Mouse (Mus musculus): ENCODE data around the gene Dpf3.

GRCm38 (mm10) chr12:83231258-83231657, 256.3 kb downstream of the Dpf3 start:
- TF ChIP-seq CTCF (IDR thresholded peaks at IDR 0.05; ENCODE audit: control insufficient read depth, insufficient read depth, insufficient replicate concordance, low read depth, low read length): no peak
- no peak for TF ChIP-seq POLR2A (IDR thresholded peaks at IDR 0.05; ENCODE audit: control insufficient read depth, low read depth, low read length)

Data from testis, adult 2 months (tissue).